Mouse (Mus musculus) CH12.LX (cell line): Measurements from ENCODE around the gene Olfr918. TPM values are rescaled to one million over a fixed set of nuclear protein-coding genes. Genes with fewer than 3 reads are reported as not detected.

Source experiments
- DNase-seq: peaks from one replicate; pipeline ENCODE4 v3.0.0-alpha.2; 2013; ENCODE audit errors: extremely low read depth
- H3K27ac ChIP-seq: 2 replicates; pipeline ENCODE4 v1.5.1; 2012; ENCODE audit warnings: low read depth, mild to moderate bottlenecking, control low read depth, moderate library complexity; ENCODE audit not compliant: insufficient read depth
- H3K27me3 ChIP-seq: replicated peaks from 2 replicates; pipeline ENCODE3; 2012; ENCODE audit warnings: inconsistent platforms
- H3K36me3 ChIP-seq, 2 experiments: replicated peaks in 1 of 2; 2 replicates each; pipeline versions ENCODE3 to v1.6.1; 2012; ENCODE audit warnings: inconsistent platforms in 1 of 2, low read length in 1 of 2, mild to moderate bottlenecking in 1 of 2, mixed read lengths in 1 of 2, moderate library complexity in 1 of 2; ENCODE audit not compliant: control insufficient read depth in 1 of 2, insufficient read depth in 1 of 2
- H3K4me1 ChIP-seq, 2 experiments: 2 replicates each; pipeline ENCODE4 v1.6.1; 2012; ENCODE audit warnings: inconsistent platforms in 1 of 2, moderate library complexity in 1 of 2; ENCODE audit not compliant: insufficient read depth in 2 of 2, control insufficient read depth in 1 of 2
- H3K4me2 ChIP-seq: 2 replicates; pipeline ENCODE4 v1.6.1; 2012; ENCODE audit warnings: low read depth, mild to moderate bottlenecking, control low read depth; ENCODE audit not compliant: poor library complexity, insufficient read depth, severe bottlenecking
- H3K4me3 ChIP-seq, 3 experiments: fragments of 150-350 bp in 1 of 3; sonication (generic) in 1 of 3; replicated peaks in 1 of 3; 2 replicates each; pipeline versions ENCODE3 to v1.5.1; 2011 to 2012; ENCODE audit warnings: low read depth in 2 of 3, low read length in 2 of 3, mild to moderate bottlenecking in 2 of 3, moderate library complexity in 2 of 3, control low read depth in 1 of 3, improper control_type of control experiment in 1 of 3, inconsistent platforms in 1 of 3, mixed read lengths in 1 of 3; ENCODE audit not compliant: poor library complexity in 1 of 3
- H3K79me2 ChIP-seq: replicated peaks from 2 replicates; pipeline ENCODE4 v1.6.1; 2012; ENCODE audit warnings: mild to moderate bottlenecking, moderate library complexity; ENCODE audit not compliant: control insufficient read depth, poor library complexity, insufficient read depth, severe bottlenecking; ENCODE audit errors: extremely low read depth
- H3K9ac ChIP-seq: 2 replicates; pipeline ENCODE4 v1.6.1; 2012; ENCODE audit warnings: low read depth, mild to moderate bottlenecking, control low read depth, moderate library complexity; ENCODE audit not compliant: insufficient read depth
- H3K9me3 ChIP-seq: replicated peaks from 2 replicates; pipeline ENCODE3; 2012; ENCODE audit warnings: low read length, inconsistent platforms, mixed read lengths
- BHLHE40 ChIP-seq: IDR thresholded peaks from 2 replicates; pipeline ENCODE4 v1.6.1; 2011; ENCODE audit warnings: mild to moderate bottlenecking, low read depth, low read length, improper control_type of control experiment
- CHD1 ChIP-seq: IDR thresholded peaks from 2 replicates; pipeline ENCODE4 v1.6.1; 2012; ENCODE audit warnings: low read depth, low read length, improper control_type of control experiment, inconsistent platforms
- ELF1 ChIP-seq: IDR thresholded peaks from 2 replicates; pipeline ENCODE4 v1.6.1; 2014; ENCODE audit warnings: low read depth, mild to moderate bottlenecking, inconsistent platforms, low read length, improper control_type of control experiment
- EP300 ChIP-seq: IDR thresholded peaks from 2 replicates; pipeline ENCODE4 v1.6.1; 2011; ENCODE audit warnings: low read length, improper control_type of control experiment
- ETS1 ChIP-seq: conservative IDR thresholded peaks from 2 replicates; pipeline ENCODE4 v1.6.1; 2012; ENCODE audit warnings: low read depth, mild to moderate bottlenecking, inconsistent platforms, low read length, improper control_type of control experiment, moderate library complexity
- GABPA ChIP-seq: IDR thresholded peaks from 2 replicates; pipeline ENCODE4 v1.6.1; 2012; ENCODE audit warnings: low read depth, low read length, improper control_type of control experiment, inconsistent platforms; ENCODE audit not compliant: insufficient replicate concordance
- HCFC1 ChIP-seq: IDR thresholded peaks from 2 replicates; pipeline ENCODE4 v1.6.1; 2012; ENCODE audit warnings: low read depth, mild to moderate bottlenecking, inconsistent platforms, low read length, improper control_type of control experiment
- MAFK ChIP-seq: IDR thresholded peaks from 2 replicates; pipeline ENCODE4 v1.6.1; 2011; ENCODE audit warnings: low read length, improper control_type of control experiment; ENCODE audit not compliant: insufficient replicate concordance
- MAX ChIP-seq: IDR thresholded peaks from 2 replicates; pipeline ENCODE4 v1.6.1; 2011; ENCODE audit warnings: low read length, improper control_type of control experiment
- MXI1 ChIP-seq: IDR thresholded peaks from 2 replicates; pipeline ENCODE4 v1.6.1; 2011; ENCODE audit warnings: mild to moderate bottlenecking, low read depth, low read length, improper control_type of control experiment
- MYC ChIP-seq: IDR thresholded peaks from 2 replicates; pipeline ENCODE4 v1.6.1; 2011; ENCODE audit warnings: low read depth, mild to moderate bottlenecking, improper control_type of control experiment, low read length
- NELFE ChIP-seq: IDR thresholded peaks from 2 replicates; pipeline ENCODE4 v1.6.1; 2011; ENCODE audit warnings: low read depth, low read length, improper control_type of control experiment
- PAX5 ChIP-seq: IDR thresholded peaks from 2 replicates; pipeline ENCODE4 v1.6.1; 2012; ENCODE audit warnings: low read length, inconsistent platforms, mixed read lengths
- POLR2A ChIP-seq: IDR thresholded peaks from 2 replicates; pipeline ENCODE4 v1.6.1; 2011; ENCODE audit warnings: low read depth, mild to moderate bottlenecking, improper control_type of control experiment, low read length
- SIN3A ChIP-seq: IDR thresholded peaks from 2 replicates; pipeline ENCODE4 v1.6.1; 2012; ENCODE audit warnings: low read length, improper control_type of control experiment, inconsistent platforms
- TBP ChIP-seq: conservative IDR thresholded peaks from 2 replicates; pipeline ENCODE4 v1.6.1; 2011; ENCODE audit warnings: low read depth, low read length, improper control_type of control experiment
- TCF12 ChIP-seq: IDR thresholded peaks from 2 replicates; pipeline ENCODE4 v1.6.1; 2014; ENCODE audit warnings: low read depth, mild to moderate bottlenecking, inconsistent platforms, low read length, improper control_type of control experiment
- ZC3H11A ChIP-seq: IDR thresholded peaks from 2 replicates; pipeline ENCODE4 v1.6.1; 2012; ENCODE audit warnings: low read depth, mild to moderate bottlenecking, inconsistent platforms, low read length, improper control_type of control experiment
- ZMIZ1 ChIP-seq: IDR thresholded peaks from 2 replicates; pipeline ENCODE4 v1.6.1; 2012; ENCODE audit warnings: low read depth, mild to moderate bottlenecking, inconsistent platforms, low read length, improper control_type of control experiment
- ZNF384 ChIP-seq: IDR thresholded peaks from 2 replicates; pipeline ENCODE4 v1.6.1; 2012; ENCODE audit warnings: low read depth, low read length, improper control_type of control experiment, inconsistent platforms
- dilution Hi-C: fragments of 300-500 bp; cut with MboI; formaldehyde crosslinking; loops from 2 replicates; pipeline ENCODE4 v1.14.3; 2020; ENCODE audit warnings: low sequenced_read_pairs; ENCODE audit not compliant: extremely low pct_unique_long_range_greater_than_20kb, extremely low pct_ligation_motif_present
- in situ Hi-C: fragments of 300-500 bp; cut with MboI; formaldehyde crosslinking; loops from 3 replicates; pipeline ENCODE4 v1.14.3; 2019; ENCODE audit warnings: low sequenced_read_pairs, low pct_ligation_motif_present, low pct_unique_long_range_greater_than_20kb, mixed read lengths
- polyA plus RNA-seq: library from polyadenylated mRNA; unstranded; fragments of >175 nt; gene quantifications from 2 replicates; pipeline ENCODE4 v1.2.1, GENCODE M21; 2012; ENCODE audit warnings: low read depth; ENCODE audit not compliant: insufficient read length
- total RNA-seq, 2 experiments: library from RNA; depleted of rRNA; stranded (reverse); fragments of 300-350 nt in 1 of 2; fragments of >200 nt in 1 of 2; gene quantifications; 2 replicates each; pipeline ENCODE4 v1.2.3; 2012 to 2014

Gene Olfr918
- total and polyA plus RNA-seq, 3 experiments: not detected

GRCm38 (mm10) chr9:38718927-38719441 is 44.6 kb upstream of the Olfr918 start:
- Histone ChIP-seq H3K27me3 (no peaks in the 10 kb centered on the region), H3K4me3 (peak overlapping the region; percentile 61 to 77 (median 65)), H3K9ac (peak overlapping the region; percentile 84), H3K4me1 (peaks cover 0 to 13% of the 10 kb centered on the region in 2 experiments; a peak in 2 of 4 replicates), H3K27ac (no peak overlapping the region), H3K9me3 (no peaks in the 10 kb centered on the region), H3K79me2 (no peaks in the 10 kb centered on the region), H3K4me2 (peak overlapping the region; percentile 94), H3K36me3 (peaks cover 0 to 25% of the 10 kb centered on the region in 2 experiments)
- in situ Hi-C loops: no loop called here
- peak; percentile 18 for DNase-seq
- dilution Hi-C loops: no loop called here
- TF ChIP-seq PAX5 (no peak), EP300 (0 out of 2 replicates have a peak, but pooled peaks have one; percentile 16)

GRCm38 (mm10) chr9:38718102-38718501 is 43.7 kb upstream of the Olfr918 start, which contains the start of gene Vwa5a:
Gene Vwa5a, plus strand, starts transcription at chr9:38718268.
- peak within 1 kb of the TSS; percentile 61 to 77 (median 65) for H3K4me3 ChIP-seq
- H3K4me2 ChIP-seq: peak within 1 kb of the TSS; percentile 94
- H3K4me1 ChIP-seq: peaks cover 0 to 13% of the 10 kb centered on the region in 2 experiments; a peak in 2 of 4 replicates
- peak; percentile 68 for DNase-seq
- TF ChIP-seq CHD1 (no peak), PAX5 (no peak), POLR2A (no peak), ZMIZ1 (no peak), TCF12 (no peak), NELFE (no peak), MAFK (no peak), TBP (peak; percentile 47; the same call in 1 of the 2 replicates), ZC3H11A (no peak), HCFC1 (peak; percentile 64), ETS1 (peak; percentile 16; the same call in 1 of the 2 replicates), MYC (no peak), ZNF384 (no peak), SIN3A (peak; percentile 92), MAX (no peak), BHLHE40 (no peak), ELF1 (peak; percentile 58), MXI1 (peak; percentile 49; the same call in 1 of the 2 replicates), GABPA (no peak)
- dilution Hi-C loops (no loop called here), in situ Hi-C loops (no loop called here)
- H3K36me3 ChIP-seq: peaks cover 0 to 16% of the 10 kb centered on the region in 2 experiments
- H3K9me3 ChIP-seq: no peaks in the 10 kb centered on the region
- no peak within 1 kb of the TSS for H3K27ac ChIP-seq
- no peaks in the 10 kb centered on the region for H3K79me2 ChIP-seq
- H3K9ac ChIP-seq: peak within 1 kb of the TSS; percentile 84
- H3K27me3 ChIP-seq: no peaks in the 10 kb centered on the region
